Mouse (Mus musculus): ENCODE results near the gene Prx.

GRCm38 (mm10) chr7:27475596-27475995 is 23.5 kb upstream of the Prx start:
- TF ChIP-seq POLR2A (IDR thresholded peaks at IDR 0.05; ENCODE audit: borderline replicate concordance, low read depth, low read length): no peak
- no peak for TF ChIP-seq CTCF (IDR thresholded peaks at IDR 0.05; ENCODE audit: low read depth, low read length)
